Mouse (Mus musculus): ENCODE results near the gene Tnfaip2.
A peak's percentile ranks its signal among the peaks of the same experiment; 100 is the strongest.

The Tnfaip2 gene

GRCm38 (mm10) chr12:111442309-111443010 lies at the start of gene Tnfaip2:
TSS of gene Tnfaip2 (plus strand) at chr12:111442469.
- DNase-seq (ENCODE audit: low spot score): peak; percentile 81

DNA sequence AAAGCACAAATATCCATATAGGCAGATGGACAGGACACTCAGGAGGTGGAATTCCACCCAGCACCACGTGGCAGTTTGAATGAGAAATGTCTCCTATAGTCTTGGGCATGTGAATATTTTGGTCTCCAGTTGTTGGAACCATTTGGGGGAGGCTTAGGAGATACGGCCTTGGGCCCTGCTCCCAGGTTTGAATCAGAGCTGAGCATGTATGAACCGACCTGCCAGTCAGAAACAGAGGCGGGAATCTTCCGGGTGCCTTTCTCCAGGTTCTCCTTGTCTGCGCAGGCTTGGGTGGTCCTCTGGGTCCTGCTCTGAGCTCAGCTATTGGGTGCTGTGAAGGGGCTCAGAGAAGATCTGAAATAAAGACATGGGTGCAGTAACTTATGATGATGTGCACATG lies 48.3 kb upstream of the Tnfaip2 start:
- no peak for DNase-seq (ENCODE audit: low spot score)

DNA sequence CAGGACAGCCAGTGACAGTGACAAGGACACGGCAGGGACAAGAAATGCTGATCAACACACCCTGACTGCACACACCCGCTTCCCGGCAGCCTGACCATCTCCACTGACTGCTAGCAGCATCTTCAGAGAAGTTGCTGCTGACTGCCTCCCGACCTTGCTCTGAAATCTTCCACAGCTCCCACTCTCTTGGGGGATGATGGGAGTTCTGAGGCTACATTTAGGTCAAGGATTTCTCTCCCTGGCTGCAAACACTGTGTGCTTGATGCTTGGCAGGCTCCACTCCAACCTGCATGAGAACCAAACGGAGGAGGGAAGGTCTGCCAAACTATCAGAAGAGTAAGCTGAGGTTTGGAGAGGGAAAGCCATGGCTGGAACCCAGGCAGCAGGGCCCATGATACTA lies 45.3 kb upstream of the Tnfaip2 start:
- DNase-seq (ENCODE audit: low spot score): no peak

DNA sequence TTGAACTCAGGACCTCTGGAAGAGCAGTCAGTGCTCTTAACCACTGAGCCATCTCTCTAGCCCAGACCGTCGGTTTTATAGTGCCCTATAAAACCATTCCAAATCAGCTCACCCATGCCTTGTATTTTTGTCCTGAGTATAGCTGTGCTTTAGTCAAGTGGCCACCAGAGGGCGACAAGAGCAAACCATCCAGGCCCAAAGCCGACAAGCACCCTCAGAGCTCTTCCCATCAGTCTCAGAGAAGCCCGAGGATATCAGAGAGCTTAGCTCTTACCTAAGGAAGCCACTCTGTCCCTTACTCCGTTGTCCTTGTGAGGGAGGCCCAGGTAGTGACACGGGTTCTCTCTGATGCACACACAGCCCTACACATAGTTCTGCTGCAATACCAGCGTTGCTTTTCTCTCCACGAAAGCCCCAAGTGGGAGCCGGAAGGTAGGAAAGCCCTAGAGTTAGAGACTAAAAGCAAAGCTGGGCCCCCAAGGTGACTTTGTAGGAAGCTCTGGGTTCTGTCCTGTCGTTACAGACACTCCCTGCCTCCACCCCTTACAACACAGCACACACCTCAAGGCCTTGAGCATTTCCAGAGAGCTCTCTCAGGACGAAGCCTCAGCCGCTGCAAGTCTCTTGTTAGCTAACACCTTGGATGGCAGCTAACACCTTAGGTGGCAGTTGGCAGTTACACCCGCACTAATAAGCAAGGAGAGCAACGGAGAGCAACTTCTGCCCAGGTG lies 40.6 kb upstream of the Tnfaip2 start:
- peak; percentile 79 for DNase-seq (ENCODE audit: low spot score)

- DNase-seq (ENCODE audit: low spot score): no peak
Observed at GRCm38 (mm10) chr12:111404880-111405279, 37.4 kb upstream of the Tnfaip2 start.

DNA sequence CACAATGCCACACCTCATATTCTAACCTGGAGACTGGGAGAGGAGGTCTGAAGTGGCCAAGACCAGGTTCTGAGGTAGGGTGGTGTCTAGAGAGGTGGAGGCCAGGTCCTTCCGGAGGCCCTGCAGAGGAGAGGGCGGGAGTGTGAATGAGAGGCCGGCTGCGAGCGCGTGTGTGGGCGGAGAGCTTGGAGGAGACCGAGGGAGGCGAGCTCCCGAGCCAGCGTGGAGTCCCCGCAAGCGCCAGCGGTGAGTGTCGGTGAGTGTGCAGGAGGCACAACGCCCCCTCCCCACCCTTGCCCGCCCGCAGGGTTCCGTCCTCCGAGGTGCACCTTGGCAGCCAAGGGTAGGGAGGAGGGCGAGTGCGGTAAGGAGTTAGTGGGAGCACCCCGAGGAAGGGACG lies 35.6 kb upstream of the Tnfaip2 start, which contains the start of gene Lbhd2:
Lbhd2 (plus strand) TSS at position 188 of the 400 bp plus-strand sequence.
- DNase-seq (ENCODE audit: low spot score): no peak

GRCm38 (mm10) chr12:111409583-111409982 lies 32.7 kb upstream of the Tnfaip2 start:
- DNase-seq (ENCODE audit: low spot score): no peak

GRCm38 (mm10) chr12:111411631-111412355 lies 30.5 kb upstream of the Tnfaip2 start:
- DNase-seq (ENCODE audit: low spot score): no peak

DNA sequence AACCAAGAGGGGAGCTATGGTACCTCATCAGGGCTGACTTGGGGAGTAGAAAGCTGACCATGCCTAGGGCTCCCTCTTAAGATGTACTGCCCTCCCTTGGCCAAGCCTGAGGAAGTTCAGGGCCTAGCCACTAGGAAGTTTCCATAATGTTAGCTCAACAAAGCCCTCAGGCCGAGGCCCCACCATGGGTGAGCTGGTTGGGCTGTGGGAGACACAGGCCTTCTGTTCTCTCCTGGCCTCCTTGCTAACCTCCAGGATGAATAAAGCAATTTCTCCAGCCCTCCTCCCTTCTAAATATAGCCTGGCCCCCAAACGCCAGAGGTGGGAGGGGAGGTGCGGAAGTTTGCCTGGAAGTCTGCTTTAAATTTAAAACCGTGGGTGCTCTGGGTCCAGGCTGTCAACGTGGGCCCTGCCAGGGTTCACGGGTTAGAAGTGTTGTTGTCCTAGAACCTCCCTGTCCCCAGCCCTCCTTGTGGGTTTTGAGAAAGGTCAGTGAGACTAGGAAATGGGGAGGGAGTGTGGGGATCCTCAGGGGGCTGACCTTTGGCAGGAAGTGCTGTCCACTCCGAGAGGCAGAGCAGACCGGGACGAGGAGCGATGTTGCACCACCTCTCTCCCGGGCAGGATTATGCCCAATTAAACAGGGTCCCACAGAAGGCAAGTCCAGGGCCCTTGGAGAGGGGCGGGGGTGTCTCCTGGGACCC lies 29.5 kb upstream of the Tnfaip2 start:
- no peak for DNase-seq (ENCODE audit: low spot score)

DNA sequence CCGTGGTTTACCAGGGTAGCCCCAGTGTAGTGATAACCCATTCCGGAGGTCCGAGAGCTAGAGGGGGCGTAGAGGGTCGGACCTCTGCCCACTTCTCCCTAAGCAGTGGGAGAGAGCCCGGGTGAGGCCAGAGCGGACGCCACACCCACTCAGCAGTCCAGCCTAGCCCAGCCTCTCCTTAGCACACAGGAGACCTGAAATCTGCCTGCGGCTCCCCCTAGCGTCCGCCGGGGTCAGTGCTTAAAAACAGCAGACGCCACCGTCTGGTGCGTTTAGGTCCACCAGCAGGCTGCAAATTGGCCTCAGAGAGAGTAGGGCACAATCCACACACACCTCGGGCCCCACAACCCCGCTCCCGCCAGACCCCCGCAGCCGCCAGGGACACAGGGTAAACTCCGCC lies 29.0 kb upstream of the Tnfaip2 start:
- DNase-seq (ENCODE audit: low spot score): peak; percentile 93

DNA sequence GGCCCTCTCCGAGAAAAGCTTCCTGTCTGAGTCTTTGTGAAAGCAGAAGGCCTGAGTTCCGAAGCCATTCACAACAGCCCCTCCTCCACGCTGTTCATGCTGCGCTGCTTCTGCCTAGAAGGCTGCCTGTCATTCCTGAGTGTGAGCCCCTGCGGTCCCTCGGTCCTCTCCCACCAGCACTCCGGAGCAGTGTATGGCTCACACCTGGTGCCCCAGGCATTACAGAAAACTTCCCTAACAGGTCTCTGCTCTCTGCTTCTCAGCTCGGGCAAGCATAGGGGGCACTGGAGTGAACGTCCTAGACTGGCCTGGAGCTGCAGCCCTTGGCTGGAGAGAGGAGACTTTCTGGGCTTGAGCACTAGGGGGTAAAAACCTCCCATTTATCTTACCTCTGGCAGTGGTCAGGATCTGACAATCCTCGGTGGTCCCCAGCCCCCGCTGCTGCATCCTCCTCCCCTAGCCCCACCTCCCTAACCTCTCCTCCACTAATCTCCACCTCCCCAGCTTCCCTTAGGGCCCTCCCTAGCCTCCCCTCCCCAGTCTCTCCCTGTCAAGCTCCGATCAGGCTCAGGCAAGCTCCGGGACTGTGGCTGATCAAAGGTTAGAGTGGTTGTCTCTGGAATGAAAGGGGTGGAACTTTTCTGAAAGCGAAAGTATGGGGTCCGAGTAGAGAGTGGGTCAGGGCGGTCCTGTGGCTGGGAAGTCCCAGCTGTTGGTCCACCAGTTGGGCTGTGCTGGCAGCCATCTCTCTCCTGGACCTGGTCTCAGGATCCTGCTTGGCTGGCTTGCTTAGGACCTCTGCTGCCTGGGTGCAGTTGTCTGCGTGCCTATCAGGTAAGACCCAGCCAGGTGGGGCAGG lies 25.1 kb upstream of the Tnfaip2 start, which contains the start of gene Exoc3l4:
Exoc3l4 (plus strand) TSS at position 97 of the 859 bp plus-strand sequence.
- no peak for DNase-seq (ENCODE audit: low spot score)

- no peak for DNase-seq (ENCODE audit: low spot score)
Observed at GRCm38 (mm10) chr12:111419918-111420317, 22.4 kb upstream of the Tnfaip2 start.

- DNase-seq (ENCODE audit: low spot score): no peak
Observed at GRCm38 (mm10) chr12:111420946-111421709, 21.1 kb upstream of the Tnfaip2 start.

DNA sequence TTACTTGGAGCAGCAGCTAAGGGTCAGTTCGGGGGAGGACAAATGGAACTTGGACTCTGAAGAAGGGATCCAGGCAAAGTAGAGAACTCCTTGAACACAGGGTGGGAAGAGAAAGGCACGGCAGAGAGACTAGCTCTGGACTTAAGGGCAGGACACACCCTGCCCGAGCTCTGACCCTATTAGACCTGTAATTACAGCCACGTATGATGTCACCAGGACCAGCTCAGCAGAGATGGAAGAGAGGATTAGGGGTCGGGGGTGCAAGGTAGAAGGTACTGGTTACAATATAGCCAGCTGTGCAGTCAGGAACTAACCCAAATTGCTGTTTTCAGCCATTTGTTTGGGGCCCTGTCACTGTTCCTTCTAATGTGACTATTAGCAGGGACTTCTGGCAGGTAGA lies 19.4 kb upstream of the Tnfaip2 start:
- DNase-seq (ENCODE audit: low spot score): no peak

GRCm38 (mm10) chr12:111423570-111424129 lies 18.6 kb upstream of the Tnfaip2 start:
- no peak for DNase-seq (ENCODE audit: low spot score)

DNA sequence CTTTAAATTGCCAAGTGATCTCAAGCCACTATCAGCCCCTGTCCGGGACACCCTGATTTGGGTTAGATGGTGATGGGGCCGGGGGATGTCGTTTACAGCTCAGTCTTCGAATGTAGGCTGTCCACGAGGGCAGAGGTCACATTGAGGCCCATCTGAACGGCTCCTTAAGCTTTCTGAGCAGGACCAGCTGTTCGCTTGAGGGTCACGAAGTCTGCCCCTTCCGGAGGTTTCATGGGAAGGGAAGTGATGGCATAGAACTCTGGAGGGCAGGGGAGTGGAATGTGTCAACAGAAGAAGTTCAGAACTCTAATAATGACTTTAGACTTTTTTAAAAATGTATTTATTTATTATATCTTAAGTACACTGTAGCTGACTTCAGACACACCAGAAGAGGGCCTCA lies 17.7 kb upstream of the Tnfaip2 start:
- DNase-seq (ENCODE audit: low spot score): no peak

DNA sequence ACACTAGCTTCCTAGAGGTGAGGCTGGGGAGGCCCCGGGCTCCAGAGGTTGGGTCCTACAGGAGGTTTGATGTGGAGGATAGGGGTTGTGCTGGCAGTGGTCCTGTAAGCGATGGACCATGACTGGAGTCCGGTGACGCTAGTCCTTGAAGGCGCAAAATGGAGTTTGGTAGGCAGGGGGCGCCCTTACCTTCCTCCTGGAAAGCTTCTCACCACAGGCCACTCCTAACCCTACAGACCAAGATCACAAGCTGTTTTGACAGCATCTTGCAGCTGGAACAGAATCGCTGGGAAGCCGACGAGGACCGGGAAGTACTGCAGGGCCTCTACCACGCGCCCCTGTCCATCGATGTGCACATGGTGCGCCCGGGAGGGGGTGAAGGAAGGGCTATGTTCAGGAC lies 17.0 kb upstream of the Tnfaip2 start:
- DNase-seq (ENCODE audit: low spot score): peak; percentile 84

GRCm38 (mm10) chr12:111425789-111426460 lies 16.3 kb upstream of the Tnfaip2 start:
- DNase-seq (ENCODE audit: low spot score): peak; percentile 89

DNA sequence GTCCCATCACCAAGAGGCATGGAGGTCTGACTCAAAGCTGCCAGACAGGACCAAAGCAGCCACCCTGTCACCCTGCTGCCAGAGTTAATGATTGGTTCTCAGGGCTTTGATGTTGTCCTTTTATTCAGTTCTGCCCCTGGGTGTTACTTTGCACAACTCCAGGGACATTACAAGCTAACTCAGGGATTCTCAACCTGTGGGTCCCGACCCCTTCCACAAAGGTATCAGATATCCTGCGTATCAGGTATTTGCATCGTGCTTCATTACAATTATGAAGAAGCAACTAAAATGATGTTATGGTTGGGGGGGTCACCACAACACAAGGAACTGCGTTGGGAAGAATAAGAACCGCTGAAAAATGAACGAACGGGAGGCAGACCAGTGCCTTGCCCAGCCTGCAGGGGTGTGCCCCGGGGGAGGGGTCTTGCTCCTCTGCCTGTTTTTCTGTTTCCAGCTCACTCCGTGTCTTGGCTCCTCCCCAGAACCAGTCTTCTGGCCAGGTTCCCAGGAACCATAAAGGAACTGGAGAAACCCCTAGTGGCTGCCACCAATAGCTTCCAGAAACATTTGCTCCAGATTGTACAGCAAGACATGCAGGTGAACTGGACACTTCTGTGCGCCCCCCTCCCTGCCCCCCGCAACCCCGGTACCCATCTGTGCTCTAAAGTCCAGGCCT lies 14.7 kb upstream of the Tnfaip2 start:
- no peak for DNase-seq (ENCODE audit: low spot score)

Measured in lung, postnatal 25 days (tissue).